Mouse (Mus musculus): ENCODE data around the gene Sycp2. TPM values are rescaled to one million over a fixed set of nuclear protein-coding genes. Genes with fewer than 3 reads are reported as not detected.

The Sycp2 gene
- not detected in 2 replicates for total RNA-seq (2014; rRNA removed; ENCODE audit: low replicate concordance)
- polyA plus RNA-seq (2015; fragmentation: Nextera tagmentation; extraction: Ambion mirVana), result 0.07 and 0.12 TPM in 2 replicates

DNA sequence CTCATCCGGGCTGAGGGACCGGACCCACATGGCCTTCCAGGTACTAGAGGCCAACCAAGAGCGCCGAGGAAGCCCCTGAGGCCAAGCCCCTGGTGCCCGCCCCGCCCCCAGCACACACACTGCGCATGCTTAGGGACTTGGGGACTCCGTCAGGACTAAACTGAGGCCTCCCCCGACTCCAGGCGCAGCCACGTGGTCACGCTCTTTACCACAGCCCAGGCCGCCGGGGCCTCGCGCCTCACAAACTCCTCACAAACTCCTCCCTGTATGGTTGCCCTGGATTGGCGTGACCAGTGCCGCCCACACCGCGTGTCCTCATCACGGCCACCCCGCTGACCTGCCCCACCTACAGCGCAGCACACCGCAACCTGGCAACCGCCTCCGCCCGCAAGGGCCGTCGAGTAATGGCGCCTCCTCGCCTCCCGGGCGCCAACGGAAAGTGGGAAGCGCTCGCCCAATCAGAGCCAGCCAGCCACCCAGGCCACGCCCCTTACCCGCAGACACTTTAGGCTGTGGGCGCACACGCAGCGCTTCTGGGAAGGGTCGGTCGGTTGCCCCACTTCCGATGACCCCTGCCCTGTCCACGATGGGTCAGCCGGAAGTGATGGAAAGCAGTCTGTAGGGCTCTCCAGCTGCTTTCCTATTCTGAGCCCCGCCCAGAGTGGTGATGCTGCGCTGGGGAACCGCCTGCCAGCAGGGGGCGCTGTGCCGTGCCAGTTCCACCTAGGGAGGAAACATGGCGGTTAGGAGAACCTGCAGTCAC, at the start of gene Sycp2:
Gene Sycp2, minus strand, starts transcription at position 633 of the 763 bp plus-strand sequence.
- Histone ChIP-seq H3K27ac (ENCODE audit: low read depth) (no peak within 1 kb of the TSS), H3K4me2 (ENCODE audit: low read depth, low read length) (no peak within 1 kb of the TSS), H3K9me3 (replicated peaks; ENCODE audit: control insufficient read depth, low read length) (no peaks in the 10 kb centered on the region), H3K4me3 (ENCODE audit: low read depth, low read length) (no peak within 1 kb of the TSS), H3K27me3 (ENCODE audit: control insufficient read depth, insufficient read depth, low read length) (0 out of 2 replicates have a peak, but pooled peaks cover 6% of the 10 kb centered on the region), H3K4me1 (ENCODE audit: control insufficient read depth, insufficient read depth) (peaks cover 4% of the 10 kb centered on the region; the same call in 1 of the 2 replicates), H3K9ac (replicated peaks; ENCODE audit: low read depth, low read length) (no peak within 1 kb of the TSS), H3K36me3 (replicated peaks; ENCODE audit: control insufficient read depth, insufficient read depth, low read length) (no peaks in the 10 kb centered on the region)
- DNase-seq (ENCODE audit: low spot score) (no peak), ATAC-seq (ENCODE audit: insufficient read depth, low read depth) (0 out of 2 replicates have a peak, but pooled peaks have one; percentile 16)
- WGBS, result 78% methylated on average over 52 of the region's 52 CpGs
- 0 out of 2 replicates have a peak, but pooled peaks have one; percentile 3 for TF ChIP-seq CTCF (IDR thresholded peaks at IDR 0.05; ENCODE audit: low read depth)
- TF ChIP-seq EP300 (IDR thresholded peaks at IDR 0.05; ENCODE audit: low read depth), result no peak

DNA sequence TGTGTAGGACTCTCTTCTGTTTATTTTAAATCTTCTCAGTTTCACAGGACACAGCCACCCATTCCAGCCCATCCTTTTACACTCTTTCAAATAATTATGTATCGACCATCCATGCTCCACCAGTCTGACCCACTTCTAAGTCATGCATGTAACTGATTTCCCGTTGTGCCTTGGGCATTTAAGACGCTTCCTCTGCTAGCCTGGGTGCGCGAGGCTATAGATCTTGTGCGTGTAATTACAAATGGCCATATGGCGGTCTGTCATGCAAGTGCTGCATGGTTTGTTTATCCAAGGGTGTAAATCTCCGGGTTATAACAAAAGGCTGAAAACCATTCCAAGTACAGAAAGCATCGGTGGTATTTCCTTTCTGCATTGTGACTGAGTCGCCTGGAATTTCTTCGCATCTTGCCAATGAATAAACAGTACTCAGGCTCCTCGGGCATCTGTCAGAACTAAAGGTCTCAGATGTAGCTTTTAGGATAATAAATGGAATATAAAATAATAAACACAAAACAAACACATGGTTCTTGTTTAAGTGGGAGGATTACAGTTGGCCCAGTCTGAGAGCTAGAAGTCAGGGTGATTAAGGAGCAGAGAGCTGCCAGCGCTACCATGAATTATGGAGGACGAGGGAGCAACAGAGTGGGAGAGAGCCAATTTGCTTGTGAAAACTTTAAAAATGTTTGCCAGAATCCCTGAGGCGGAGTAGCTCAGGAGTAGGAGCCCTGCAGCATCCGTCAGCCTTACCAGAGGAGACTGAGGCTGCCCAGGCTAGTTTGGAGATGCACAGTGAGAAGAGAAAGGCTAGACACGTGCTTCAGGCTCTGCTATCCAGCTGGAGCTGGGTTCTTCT, 47.4 kb upstream of the Sycp2 start:
- H3K27ac ChIP-seq (ENCODE audit: low read depth), result peak overlapping the region; percentile 7; the same call in 1 of the 2 replicates
- no peaks in the 10 kb centered on the region for H3K4me1 ChIP-seq (ENCODE audit: control insufficient read depth, insufficient read depth)
- H3K9me3 ChIP-seq (replicated peaks; ENCODE audit: control insufficient read depth, low read length), result no peaks in the 10 kb centered on the region
- TF ChIP-seq CTCF (IDR thresholded peaks at IDR 0.05; ENCODE audit: low read depth) (no peak), EP300 (IDR thresholded peaks at IDR 0.05; ENCODE audit: low read depth) (no peak)
- 0 out of 2 replicates have a peak overlapping the region, but pooled peaks have one; percentile 0 for H3K4me2 ChIP-seq (ENCODE audit: low read depth, low read length)
- H3K27me3 ChIP-seq (ENCODE audit: control insufficient read depth, insufficient read depth, low read length), result no peaks in the 10 kb centered on the region
- H3K36me3 ChIP-seq (replicated peaks; ENCODE audit: control insufficient read depth, insufficient read depth, low read length), result no peaks in the 10 kb centered on the region
- H3K4me3 ChIP-seq (ENCODE audit: low read depth, low read length), result no peak overlapping the region
- DNase-seq (ENCODE audit: low spot score) (peak; percentile 21), ATAC-seq (ENCODE audit: insufficient read depth, low read depth) (0 out of 2 replicates have a peak, but pooled peaks have one; percentile 44)
- 46% methylated on average over 17 of the region's 17 CpGs for WGBS
- H3K9ac ChIP-seq (replicated peaks; ENCODE audit: low read depth, low read length), result no peak overlapping the region

DNA sequence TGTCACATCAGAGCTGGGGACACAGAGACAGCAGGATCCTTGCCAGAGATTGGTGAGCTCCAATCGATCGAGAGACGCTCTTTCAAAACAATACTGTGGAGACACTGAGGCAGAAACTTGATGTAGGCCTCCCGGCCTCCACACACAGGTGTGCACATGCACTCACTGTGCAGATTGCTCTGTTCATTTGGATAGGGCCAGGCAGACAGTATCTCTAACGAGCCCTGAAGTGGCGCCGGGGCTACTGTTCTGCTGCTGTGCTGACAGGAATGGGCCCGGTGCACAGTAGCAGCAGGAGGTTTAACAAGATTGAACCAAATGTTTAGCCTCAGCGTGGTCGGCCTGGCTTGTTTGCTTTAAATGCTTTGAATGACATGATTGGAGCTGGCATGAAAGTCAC, 43.5 kb upstream of the Sycp2 start:
- TF ChIP-seq CTCF (IDR thresholded peaks at IDR 0.05; ENCODE audit: low read depth) (no peak), EP300 (IDR thresholded peaks at IDR 0.05; ENCODE audit: low read depth) (no peak)
- Histone ChIP-seq H3K4me2 (ENCODE audit: low read depth, low read length) (no peak overlapping the region), H3K27me3 (ENCODE audit: control insufficient read depth, insufficient read depth, low read length) (no peaks in the 10 kb centered on the region), H3K27ac (ENCODE audit: low read depth) (no peak overlapping the region), H3K9me3 (replicated peaks; ENCODE audit: control insufficient read depth, low read length) (no peaks in the 10 kb centered on the region), H3K4me1 (ENCODE audit: control insufficient read depth, insufficient read depth) (no peaks in the 10 kb centered on the region), H3K4me3 (ENCODE audit: low read depth, low read length) (no peak overlapping the region), H3K36me3 (replicated peaks; ENCODE audit: control insufficient read depth, insufficient read depth, low read length) (no peaks in the 10 kb centered on the region), H3K9ac (replicated peaks; ENCODE audit: low read depth, low read length) (no peak overlapping the region)
- 60% methylated on average over 10 of the region's 10 CpGs for WGBS
- ATAC-seq (ENCODE audit: insufficient read depth, low read depth) (no peak), DNase-seq (ENCODE audit: low spot score) (no peak)

DNA sequence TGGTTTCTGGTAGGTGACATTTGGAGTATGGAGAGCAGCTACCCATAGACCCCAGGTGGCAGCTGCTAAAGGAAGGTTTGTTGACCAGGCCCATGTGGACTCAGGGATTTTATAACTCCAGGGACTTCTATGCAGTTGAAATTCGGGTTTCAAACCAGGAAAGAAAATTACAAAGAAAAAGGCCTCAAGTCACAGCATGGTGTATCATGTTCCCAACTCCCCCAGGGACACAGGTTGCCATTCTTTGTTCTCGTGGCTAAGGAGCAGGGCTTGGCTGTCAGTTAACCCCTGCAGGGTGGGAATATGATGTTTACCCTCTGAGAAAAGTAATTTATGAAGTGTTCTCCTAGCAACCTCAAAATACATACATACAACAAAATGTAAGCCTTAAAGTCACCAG, 42.8 kb upstream of the Sycp2 start:
- no peak for ATAC-seq (ENCODE audit: insufficient read depth, low read depth)
- H3K4me3 ChIP-seq (ENCODE audit: low read depth, low read length), result no peak overlapping the region
- no peak overlapping the region for H3K9ac ChIP-seq (replicated peaks; ENCODE audit: low read depth, low read length)
- 31% methylated on average over 2 of the region's 2 CpGs for WGBS
- TF ChIP-seq EP300 (IDR thresholded peaks at IDR 0.05; ENCODE audit: low read depth), result no peak
- TF ChIP-seq CTCF (IDR thresholded peaks at IDR 0.05; ENCODE audit: low read depth), result no peak
- H3K27me3 ChIP-seq (ENCODE audit: control insufficient read depth, insufficient read depth, low read length), result no peaks in the 10 kb centered on the region
- H3K9me3 ChIP-seq (replicated peaks; ENCODE audit: control insufficient read depth, low read length), result no peaks in the 10 kb centered on the region
- H3K4me1 ChIP-seq (ENCODE audit: control insufficient read depth, insufficient read depth), result no peaks in the 10 kb centered on the region
- H3K4me2 ChIP-seq (ENCODE audit: low read depth, low read length), result no peak overlapping the region
- no peak for DNase-seq (ENCODE audit: low spot score)
- H3K36me3 ChIP-seq (replicated peaks; ENCODE audit: control insufficient read depth, insufficient read depth, low read length), result no peaks in the 10 kb centered on the region
- H3K27ac ChIP-seq (ENCODE audit: low read depth), result no peak overlapping the region

DNA sequence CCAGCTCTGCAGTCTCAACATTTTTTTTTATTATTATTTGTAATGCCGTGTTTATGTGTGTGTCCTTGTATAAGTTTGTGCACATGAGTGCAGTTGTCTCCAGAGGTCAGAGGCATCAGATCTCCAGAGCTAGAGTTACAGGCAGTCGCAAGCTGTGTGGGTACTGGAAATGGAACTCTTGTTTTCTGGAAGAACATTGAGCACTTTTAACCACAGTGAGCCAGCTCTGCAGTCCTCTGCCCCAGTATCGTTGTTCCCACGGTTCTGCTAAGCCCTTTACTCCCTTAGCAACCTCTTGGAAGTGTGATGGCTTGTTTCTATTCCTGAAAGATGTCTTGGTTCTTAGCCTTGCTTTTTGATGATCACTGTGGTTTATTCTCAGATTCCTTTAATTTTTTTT, 41.9 kb upstream of the Sycp2 start:
- Histone ChIP-seq H3K27ac (ENCODE audit: low read depth) (no peak overlapping the region), H3K36me3 (replicated peaks; ENCODE audit: control insufficient read depth, insufficient read depth, low read length) (no peaks in the 10 kb centered on the region), H3K27me3 (ENCODE audit: control insufficient read depth, insufficient read depth, low read length) (no peaks in the 10 kb centered on the region), H3K4me2 (ENCODE audit: low read depth, low read length) (no peak overlapping the region), H3K4me3 (ENCODE audit: low read depth, low read length) (no peak overlapping the region), H3K9ac (replicated peaks; ENCODE audit: low read depth, low read length) (no peak overlapping the region), H3K4me1 (ENCODE audit: control insufficient read depth, insufficient read depth) (no peaks in the 10 kb centered on the region), H3K9me3 (replicated peaks; ENCODE audit: control insufficient read depth, low read length) (no peaks in the 10 kb centered on the region)
- ATAC-seq (ENCODE audit: insufficient read depth, low read depth) (no peak), DNase-seq (ENCODE audit: low spot score) (no peak)
- WGBS, result 72% methylated on average over 4 of the region's 4 CpGs
- no peak for TF ChIP-seq EP300 (IDR thresholded peaks at IDR 0.05; ENCODE audit: low read depth)
- no peak for TF ChIP-seq CTCF (IDR thresholded peaks at IDR 0.05; ENCODE audit: low read depth)
